Mouse (Mus musculus) midbrain, embryonic 16.5 days (tissue): Measurements from ENCODE around the gene Mapt. TPM values are rescaled to one million over a fixed set of nuclear protein-coding genes. Genes with fewer than 3 reads are reported as not detected.

Experiments
- ATAC-seq: fragments of 200-750 bp; cut with Nextera tagmentation; 2 replicates; pipeline ENCODE4 v1.8.0; 2017; ENCODE audit warnings: moderate TSS enrichment
- H3K27ac ChIP-seq: fragments of 300-500 bp; sonication (generic); 2 replicates; pipeline ENCODE4 v1.5.1; 2014; ENCODE audit warnings: mild to moderate bottlenecking, low read length, mixed read lengths
- H3K27me3 ChIP-seq: fragments of 300-500 bp; sonication (generic); 2 replicates; pipeline ENCODE4 v1.6.1; 2014; ENCODE audit warnings: low read depth, low read length, mixed read lengths; ENCODE audit not compliant: control insufficient read depth, insufficient read depth
- H3K36me3 ChIP-seq: fragments of 300-500 bp; sonication (generic); 2 replicates; pipeline ENCODE4 v1.6.1; 2014; ENCODE audit warnings: mild to moderate bottlenecking, low read length, moderate library complexity, mixed read lengths; ENCODE audit not compliant: control insufficient read depth, insufficient read depth
- H3K4me1 ChIP-seq: fragments of 300-500 bp; sonication (generic); 2 replicates; pipeline ENCODE4 v1.6.1; 2014; ENCODE audit warnings: mild to moderate bottlenecking, low read length, mixed read lengths; ENCODE audit not compliant: control insufficient read depth, insufficient read depth
- H3K4me2 ChIP-seq: fragments of 300-500 bp; sonication (generic); 2 replicates; pipeline ENCODE4 v1.6.1; 2014; ENCODE audit warnings: mild to moderate bottlenecking, low read length, mixed read lengths
- H3K4me3 ChIP-seq: fragments of 300-500 bp; sonication (generic); 2 replicates; pipeline ENCODE4 v1.5.1; 2014; ENCODE audit warnings: low read depth, mild to moderate bottlenecking, low read length, moderate library complexity, mixed read lengths
- H3K9ac ChIP-seq: fragments of 300-500 bp; sonication (generic); 2 replicates; pipeline ENCODE4 v1.6.1; 2014; ENCODE audit warnings: low read depth, low read length, mixed read lengths
- H3K9me3 ChIP-seq: fragments of 300-500 bp; sonication (generic); replicated peaks from 2 replicates; pipeline ENCODE4 v1.6.1; 2014; ENCODE audit warnings: mild to moderate bottlenecking, low read length, mixed read lengths; ENCODE audit not compliant: control insufficient read depth, poor library complexity, severe bottlenecking
- WGBS: fragments of 180-500 bp; shearing (Covaris S2); extraction: QIAGEN DNeasy Blood & Tissue Kit; methylation state at CpG from one replicate; pipeline ENCODE4 v1.1.7; 2014; 5-methylcytosine and 5-hydroxymethylcytosine counted together
- polyA plus RNA-seq: library from polyadenylated mRNA; unstranded; fragments of >200 nt; fragmentation: Nextera tagmentation; extraction: Ambion mirVana; gene quantifications from 2 replicates; pipeline ENCODE4 v1.2.1, GENCODE M21; 2015

Mapt gene
- polyA plus RNA-seq, 1 experiment from 2014 or later, result 1,264 TPM

- Histone ChIP-seq H3K27me3 (no peaks in the 10 kb centered on the region), H3K36me3 (no peaks in the 10 kb centered on the region), H3K4me1 (peaks cover 13% of the 10 kb centered on the region), H3K4me3 (peak overlapping the region; percentile 90), H3K9me3 (no peaks in the 10 kb centered on the region), H3K9ac (peak overlapping the region; percentile 99; the same call in 1 of the 2 replicates), H3K27ac (peak overlapping the region; percentile 100), H3K4me2 (peak overlapping the region; percentile 79)
- ATAC-seq, result no peak
- 11% methylated on average over 9 of the region's 9 CpGs for WGBS
Observed at GRCm38 (mm10) chr11:104230066-104230778, 968 bp upstream of the Mapt start.

GRCm38 (mm10) chr11:104232141-104233061, 1.2 kb downstream of the Mapt start:
- H3K9me3 ChIP-seq, result no peaks in the 10 kb centered on the region
- H3K4me2 ChIP-seq, result peak overlapping the region; percentile 79
- H3K27ac ChIP-seq, result peak overlapping the region; percentile 100
- peak; percentile 62 for ATAC-seq
- WGBS, result under 1% methylated on average over 53 of the region's 72 CpGs
- peaks cover 35% of the 10 kb centered on the region for H3K4me1 ChIP-seq
- H3K4me3 ChIP-seq, result peak overlapping the region; percentile 90
- H3K36me3 ChIP-seq, result no peaks in the 10 kb centered on the region
- H3K9ac ChIP-seq, result peak overlapping the region; percentile 99
- H3K27me3 ChIP-seq, result no peaks in the 10 kb centered on the region

- Histone ChIP-seq H3K36me3 (no peaks in the 10 kb centered on the region), H3K9ac (peak overlapping the region; percentile 99), H3K27ac (peak overlapping the region; percentile 100), H3K4me1 (peaks cover 42% of the 10 kb centered on the region), H3K4me2 (peak overlapping the region; percentile 79), H3K27me3 (no peaks in the 10 kb centered on the region), H3K9me3 (no peaks in the 10 kb centered on the region), H3K4me3 (peak overlapping the region; percentile 90)
- WGBS, result 0% methylated on average over 10 of the region's 10 CpGs
- ATAC-seq, result no peak
Observed at GRCm38 (mm10) chr11:104233101-104233500, 1.9 kb downstream of the Mapt start.

- Histone ChIP-seq H3K36me3 (no peaks in the 10 kb centered on the region), H3K27me3 (no peaks in the 10 kb centered on the region), H3K4me2 (peak overlapping the region; percentile 79), H3K9ac (peak overlapping the region; percentile 99), H3K4me3 (peak overlapping the region; percentile 90), H3K4me1 (peaks cover 44% of the 10 kb centered on the region), H3K9me3 (no peaks in the 10 kb centered on the region), H3K27ac (peak overlapping the region; percentile 100)
- no peak for ATAC-seq
- WGBS, result 1% methylated on average over 30 of the region's 30 CpGs
Observed at GRCm38 (mm10) chr11:104233574-104234206, 2.5 kb downstream of the Mapt start.

DNA sequence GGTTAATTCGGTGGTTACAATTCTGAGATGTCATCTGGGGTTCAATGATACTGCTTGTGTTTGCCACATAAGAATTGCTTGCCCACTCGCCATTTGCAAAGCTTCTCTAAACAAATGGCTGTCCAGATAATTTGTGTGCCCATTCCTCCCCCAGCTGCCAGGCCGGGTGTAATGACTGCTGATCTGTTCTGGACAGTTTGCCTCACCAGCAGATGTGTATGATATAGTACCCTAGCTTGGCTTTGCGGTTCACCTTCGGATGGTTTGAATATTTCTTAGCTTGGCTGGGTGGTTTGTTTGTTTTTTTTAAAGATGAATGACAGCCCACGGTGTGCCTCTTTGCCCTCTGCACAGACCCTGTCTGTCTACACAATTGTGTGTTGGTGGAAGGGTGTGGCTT, 3.5 kb downstream of the Mapt start:
- H3K4me3 ChIP-seq, result peak overlapping the region; percentile 90
- WGBS, result 37% methylated on average over 6 of the region's 6 CpGs
- H3K9me3 ChIP-seq, result no peaks in the 10 kb centered on the region
- peak overlapping the region; percentile 79 for H3K4me2 ChIP-seq
- H3K9ac ChIP-seq, result peak overlapping the region; percentile 99
- no peaks in the 10 kb centered on the region for H3K36me3 ChIP-seq
- no peaks in the 10 kb centered on the region for H3K27me3 ChIP-seq
- H3K27ac ChIP-seq, result peak overlapping the region; percentile 100; the same call in 1 of the 2 replicates
- H3K4me1 ChIP-seq, result peaks cover 44% of the 10 kb centered on the region
- ATAC-seq, result no peak

DNA sequence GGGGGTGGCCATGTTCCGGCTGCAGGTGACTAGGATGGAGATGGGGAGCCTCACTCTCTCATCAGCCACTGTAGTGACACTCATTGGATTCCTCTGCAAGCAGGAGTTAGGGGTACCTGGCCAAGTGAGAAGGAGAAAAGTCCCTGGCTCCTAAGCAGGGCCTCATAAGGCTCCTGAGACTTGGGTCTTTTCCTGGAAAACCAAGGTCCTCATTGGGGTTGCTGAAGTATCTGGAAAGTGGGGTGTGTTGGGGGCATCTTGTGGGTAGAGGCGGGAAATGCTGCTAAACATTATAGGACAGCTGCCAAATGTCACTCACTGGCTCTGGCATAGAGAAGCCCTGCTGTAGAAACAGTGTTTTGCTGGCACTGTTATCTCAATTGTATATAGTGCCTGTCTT, 4.7 kb downstream of the Mapt start:
- Histone ChIP-seq H3K36me3 (no peaks in the 10 kb centered on the region), H3K9ac (peak overlapping the region; percentile 25; the same call in 1 of the 2 replicates), H3K9me3 (no peaks in the 10 kb centered on the region), H3K4me2 (peak overlapping the region; percentile 79), H3K4me1 (peaks cover 39% of the 10 kb centered on the region), H3K4me3 (peak overlapping the region; percentile 90), H3K27me3 (no peaks in the 10 kb centered on the region), H3K27ac (no peak overlapping the region)
- ATAC-seq, result no peak
- WGBS, result 79% methylated on average over 2 of the region's 2 CpGs

DNA sequence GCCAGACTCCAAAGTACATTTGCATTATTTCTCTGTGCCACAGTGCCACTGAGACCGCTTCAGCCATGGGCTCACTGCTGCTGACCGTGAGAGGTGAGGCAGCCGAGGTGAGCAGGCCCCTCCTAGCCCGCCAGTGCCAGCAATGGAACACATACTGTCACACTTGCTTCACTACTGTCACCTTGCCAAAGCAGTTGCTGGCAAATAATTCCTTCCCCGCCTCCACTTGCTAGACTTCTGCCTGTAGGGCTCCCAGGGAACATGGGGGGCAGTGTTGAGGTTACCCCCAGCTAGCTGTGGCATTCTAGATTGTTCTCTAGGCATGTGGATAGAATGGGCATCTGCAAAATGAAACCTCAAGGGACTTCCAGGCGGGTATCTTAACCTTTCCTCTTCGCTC, 6.0 kb downstream of the Mapt start:
- no peaks in the 10 kb centered on the region for H3K9me3 ChIP-seq
- H3K27me3 ChIP-seq, result no peaks in the 10 kb centered on the region
- H3K36me3 ChIP-seq, result no peaks in the 10 kb centered on the region
- no peak overlapping the region for H3K4me3 ChIP-seq
- ATAC-seq, result no peak
- WGBS, result 50% methylated on average over 7 of the region's 7 CpGs
- H3K9ac ChIP-seq, result 0 out of 2 replicates have a peak overlapping the region, but pooled peaks have one; percentile 11
- 0 out of 2 replicates have a peak overlapping the region, but pooled peaks have one; percentile 15 for H3K27ac ChIP-seq
- peaks cover 39% of the 10 kb centered on the region for H3K4me1 ChIP-seq
- peak overlapping the region; percentile 33; the same call in 1 of the 2 replicates for H3K4me2 ChIP-seq

DNA sequence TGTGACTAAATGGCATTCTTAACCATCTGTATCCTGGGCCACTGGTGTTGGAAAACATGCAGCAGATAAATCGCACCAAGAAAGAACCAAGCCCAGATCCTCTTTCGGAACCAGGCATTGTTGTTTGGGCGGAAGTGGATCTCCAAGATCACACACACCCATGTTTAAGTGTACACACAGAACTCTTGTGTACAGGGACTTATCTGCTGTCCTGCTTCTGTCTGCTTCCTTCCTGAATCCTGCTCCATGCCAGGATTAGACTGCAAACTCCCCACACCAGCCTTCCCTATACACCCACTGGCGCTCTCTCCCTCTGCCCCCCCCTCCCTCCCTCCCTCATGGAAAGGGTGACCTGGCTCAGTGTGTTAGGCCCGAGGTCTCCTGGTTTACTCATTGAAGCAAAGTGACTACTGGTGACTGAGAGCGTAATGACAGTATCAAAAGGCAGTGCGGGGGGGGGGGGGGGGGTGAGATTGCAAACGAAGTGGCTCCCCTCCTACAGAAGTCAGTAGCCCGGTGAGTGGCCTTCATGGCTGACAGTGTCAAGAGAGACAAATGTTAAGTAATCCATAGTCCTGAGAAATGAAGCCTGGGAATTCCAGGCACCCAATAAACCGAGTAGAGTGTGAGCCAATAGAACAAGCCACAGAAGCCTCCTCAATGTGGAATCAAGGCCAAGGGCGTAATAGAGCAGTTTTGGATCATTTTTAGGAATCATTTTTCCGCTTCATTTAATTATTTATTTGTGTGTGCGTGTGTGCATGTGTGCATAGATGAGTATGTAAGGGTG, 7.0 kb downstream of the Mapt start:
- no peak for ATAC-seq
- WGBS, result 68% methylated on average over 13 of the region's 13 CpGs
- Histone ChIP-seq H3K27ac (no peak overlapping the region), H3K4me1 (peaks cover 39% of the 10 kb centered on the region), H3K9me3 (no peaks in the 10 kb centered on the region), H3K36me3 (no peaks in the 10 kb centered on the region), H3K4me3 (no peak overlapping the region), H3K27me3 (no peaks in the 10 kb centered on the region), H3K4me2 (no peak overlapping the region; the same call in 1 of the 2 replicates), H3K9ac (no peak overlapping the region)
